Mouse (Mus musculus) urinary bladder, adult 2 months (tissue): Measurements from ENCODE around the gene Olfr159. TPM values are rescaled to one million over a fixed set of nuclear protein-coding genes. Genes with fewer than 3 reads are reported as not detected.

Experiments
- DNase-seq: peaks from one replicate; pipeline ENCODE4 v3.0.0; 2022; ENCODE audit warnings: low spot score
- polyA plus RNA-seq: library from polyadenylated mRNA; depleted of rRNA; stranded (reverse); fragments of >200 nt; gene quantifications from 2 replicates; pipeline ENCODE4 v1.2.3, GENCODE M21; 2012; rRNA removed

The Olfr159 gene
- polyA plus RNA-seq, 1 experiment: not detected

DNA sequence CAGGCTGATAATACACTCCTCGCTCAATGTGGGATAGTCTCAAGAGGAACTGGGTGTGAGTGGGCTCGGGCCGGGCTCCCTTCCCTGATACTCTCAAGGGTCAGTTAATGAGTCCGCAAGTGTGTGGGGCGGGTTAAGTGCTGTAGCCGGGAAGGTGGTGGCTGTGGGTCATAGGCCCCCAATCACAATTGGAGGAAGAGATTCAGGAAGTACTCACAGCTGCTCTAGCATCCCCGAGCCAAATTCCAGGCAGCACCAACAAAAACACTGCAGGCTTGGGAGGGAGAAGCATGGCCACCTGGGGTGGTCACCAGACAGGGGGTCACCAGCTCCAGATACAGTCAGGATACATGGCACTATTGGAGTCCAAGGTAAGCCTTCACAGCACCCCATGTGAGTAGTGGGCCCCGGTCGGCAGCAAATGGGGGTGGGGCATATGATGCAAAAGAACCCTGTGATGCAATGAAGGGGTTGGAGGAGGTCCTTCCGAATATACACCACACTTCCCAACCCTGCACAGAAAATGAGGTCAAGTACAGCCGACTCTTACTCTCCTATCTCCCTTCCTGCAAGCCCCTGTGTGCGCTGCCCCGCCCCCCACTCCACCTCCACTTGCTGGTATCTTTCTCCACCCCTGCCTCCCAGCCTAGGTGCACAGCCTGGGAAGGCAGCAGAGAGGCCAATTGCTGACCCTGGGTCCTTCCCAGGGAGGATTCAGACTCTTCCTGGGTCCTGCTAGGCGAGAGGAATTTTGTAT is 40.8 kb downstream of the Olfr159 start, which contains the start of gene Spaar:
Gene Spaar (plus strand): TSS at position 241 of the 757 bp plus-strand sequence.
- DNase-seq: no peak

DNA sequence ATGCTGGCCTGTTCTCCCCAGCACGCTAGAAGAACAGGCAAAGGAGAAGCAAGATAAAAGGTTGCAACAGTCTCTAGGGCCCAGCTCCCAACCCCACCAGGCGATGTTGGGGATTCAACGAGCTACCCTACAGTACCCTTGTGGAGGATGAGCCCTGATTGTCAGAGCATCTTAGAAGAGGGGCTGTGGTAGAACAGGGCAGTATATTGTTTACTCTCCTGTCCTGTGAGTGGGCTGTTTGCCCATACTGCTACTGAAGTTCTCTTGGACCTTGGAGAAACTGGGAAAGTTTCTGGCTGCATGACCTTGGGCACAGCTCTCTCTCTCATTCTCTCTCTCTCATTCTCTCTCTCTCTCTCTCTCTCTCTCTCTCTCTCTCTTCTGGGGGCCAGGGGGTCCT is 41.7 kb downstream of the Olfr159 start:
- DNase-seq: no peak

DNA sequence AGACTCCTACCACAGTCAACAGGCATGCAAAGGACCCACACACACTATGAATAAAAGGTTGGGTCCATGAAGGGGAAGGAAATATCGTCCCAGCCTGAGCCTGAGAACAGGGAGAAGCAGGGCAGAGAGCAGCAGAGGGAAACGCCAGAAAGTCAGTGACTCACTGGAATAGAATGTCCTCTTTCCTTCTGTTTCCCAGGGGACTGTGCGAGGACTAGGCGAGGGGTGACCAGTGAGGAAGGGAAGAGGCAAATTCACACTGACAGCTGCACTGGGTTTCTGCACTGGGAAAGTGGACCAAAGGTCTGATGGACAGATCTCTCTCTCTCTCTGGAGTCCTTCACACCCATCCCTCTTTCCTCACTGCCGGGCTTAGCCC is 42.2 kb downstream of the Olfr159 start:
- no peak for DNase-seq

DNA sequence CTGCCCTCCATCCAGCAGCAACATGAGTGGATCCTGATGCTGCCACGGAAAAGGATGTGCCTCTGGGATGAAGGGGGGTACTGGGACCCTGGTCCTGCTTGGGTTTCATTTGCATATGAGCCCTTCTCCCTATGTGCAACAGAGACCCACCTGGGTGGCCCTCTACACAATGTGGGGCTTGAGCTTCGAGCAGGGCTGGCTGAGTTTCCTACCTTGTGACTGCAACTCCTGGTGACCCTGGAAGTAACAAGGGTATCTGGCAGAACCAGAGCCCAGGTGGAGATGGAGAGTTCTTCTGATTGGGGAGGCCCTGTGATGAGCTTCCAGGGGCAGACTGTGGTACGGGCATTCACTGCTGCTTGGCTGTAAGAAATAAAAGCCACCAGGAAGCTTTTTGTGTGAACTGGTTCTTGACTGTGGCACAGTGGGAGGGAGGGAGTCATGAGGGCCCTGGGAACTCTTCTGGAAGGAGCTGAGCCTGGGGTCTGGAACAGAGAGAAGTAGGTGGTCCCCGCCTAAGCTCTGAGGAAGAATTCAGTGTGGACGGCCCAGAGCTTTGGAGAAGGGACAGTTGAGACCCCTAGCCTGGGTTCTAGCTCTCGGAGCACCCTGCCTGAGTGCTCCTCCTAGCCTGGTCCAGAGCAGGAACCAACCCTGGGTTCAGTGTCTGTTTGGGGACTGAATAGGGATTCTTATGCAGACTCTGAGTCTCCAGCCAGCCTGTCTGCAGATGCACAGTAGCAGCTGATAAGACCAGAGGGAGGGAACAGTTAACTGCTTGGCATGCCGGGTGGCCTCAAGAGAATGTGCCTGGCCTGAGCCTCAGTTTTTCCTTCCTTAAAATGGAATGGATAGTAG is 42.9 kb downstream of the Olfr159 start:
- DNase-seq: no peak

DNA sequence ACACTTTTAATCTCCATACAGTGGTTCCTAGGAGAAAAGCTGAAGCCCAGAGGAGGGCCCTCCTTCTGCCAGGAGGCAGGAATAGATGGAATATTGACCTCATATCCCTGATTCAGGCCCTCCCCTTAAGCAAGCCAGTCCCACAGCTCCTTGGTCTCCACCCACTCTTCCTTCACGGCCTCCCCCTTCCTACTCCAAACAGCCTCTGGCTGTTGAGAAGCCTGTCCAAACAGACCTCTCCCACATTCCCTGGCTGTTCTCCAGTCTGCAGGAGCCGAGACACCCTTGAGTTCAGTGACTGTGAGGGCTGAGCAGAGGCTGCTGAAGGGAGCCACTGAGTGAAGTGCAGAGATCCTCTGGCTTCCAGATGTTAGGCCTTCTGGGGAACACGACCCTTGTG is 43.8 kb downstream of the Olfr159 start, which contains the start of gene Hrct1:
Gene Hrct1 (plus strand): TSS at position 194 of the 400 bp plus-strand sequence.
- no peak for DNase-seq

DNA sequence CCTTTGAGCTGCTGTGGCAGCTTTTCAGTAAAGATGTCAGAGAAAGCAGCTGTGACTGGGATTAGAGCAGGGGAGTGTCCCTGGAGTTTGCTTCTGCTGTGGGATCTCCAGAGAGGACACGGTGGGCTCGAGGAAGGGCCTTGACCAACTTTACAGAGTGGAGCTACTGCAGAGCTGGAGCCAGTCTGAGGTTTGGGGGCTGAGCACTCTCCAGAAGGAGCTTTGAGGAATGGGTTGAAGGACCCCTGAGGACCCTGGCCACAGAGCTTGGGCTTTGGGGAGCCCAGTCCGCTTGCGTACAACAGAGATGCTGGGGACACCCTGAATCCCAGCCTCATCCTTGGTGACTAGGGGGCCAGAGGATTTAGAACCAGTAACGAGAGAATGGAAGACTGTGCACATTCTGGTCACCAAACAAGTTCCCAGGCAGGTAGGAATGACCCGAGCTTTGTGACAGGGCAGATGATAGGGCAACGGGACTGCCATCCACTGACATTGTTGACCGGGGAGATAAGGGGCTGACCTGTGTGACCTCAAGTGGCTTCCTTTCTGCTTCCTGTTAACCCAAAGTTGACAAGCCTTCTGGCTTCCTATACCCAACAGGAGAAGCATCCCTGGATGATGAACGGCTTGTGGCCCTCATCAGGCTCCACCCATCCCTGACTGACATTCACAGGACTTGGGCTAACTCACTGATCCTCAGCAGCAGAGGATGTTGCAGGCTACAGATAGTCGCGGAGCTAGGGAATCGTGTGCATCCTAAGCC is 44.4 kb downstream of the Olfr159 start:
- no peak for DNase-seq

DNA sequence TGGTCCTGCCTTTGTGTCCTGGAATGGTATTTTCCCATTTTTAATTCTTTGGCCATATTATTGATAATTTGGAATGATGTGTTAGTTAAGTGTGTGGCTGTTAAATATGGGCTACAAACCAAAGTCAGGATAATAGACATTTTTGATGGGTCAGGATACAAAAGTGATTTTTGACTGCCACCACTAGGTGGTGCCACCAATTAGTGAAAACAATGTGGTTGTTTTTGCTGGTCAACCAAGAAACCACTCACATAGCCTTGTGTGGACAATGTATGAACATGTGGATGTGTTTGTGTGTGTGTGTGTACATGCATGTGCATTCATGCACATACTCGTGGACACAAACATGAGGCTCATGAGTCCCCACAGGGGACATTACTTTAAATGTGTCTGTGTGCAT is 46.0 kb downstream of the Olfr159 start:
- no peak for DNase-seq

DNA sequence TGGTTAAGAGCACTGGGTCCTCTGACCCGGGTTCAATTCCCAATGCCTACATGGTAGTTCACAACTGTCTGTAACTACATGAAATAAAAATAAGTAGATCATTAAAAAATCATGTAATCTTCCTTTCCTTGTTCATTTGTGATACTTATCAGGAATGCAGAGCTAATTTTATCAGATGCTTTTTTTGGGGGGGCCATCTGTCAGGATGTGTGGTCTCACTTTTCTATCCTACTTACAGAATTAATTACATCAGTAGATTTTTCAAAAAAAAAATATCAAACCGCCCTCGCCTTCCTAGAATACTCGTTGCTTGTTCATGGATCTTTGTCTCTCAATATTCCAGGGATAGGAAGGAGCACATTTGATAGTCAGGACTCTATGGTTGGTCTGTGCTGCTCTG is 48.6 kb downstream of the Olfr159 start:
- DNase-seq: no peak

DNA sequence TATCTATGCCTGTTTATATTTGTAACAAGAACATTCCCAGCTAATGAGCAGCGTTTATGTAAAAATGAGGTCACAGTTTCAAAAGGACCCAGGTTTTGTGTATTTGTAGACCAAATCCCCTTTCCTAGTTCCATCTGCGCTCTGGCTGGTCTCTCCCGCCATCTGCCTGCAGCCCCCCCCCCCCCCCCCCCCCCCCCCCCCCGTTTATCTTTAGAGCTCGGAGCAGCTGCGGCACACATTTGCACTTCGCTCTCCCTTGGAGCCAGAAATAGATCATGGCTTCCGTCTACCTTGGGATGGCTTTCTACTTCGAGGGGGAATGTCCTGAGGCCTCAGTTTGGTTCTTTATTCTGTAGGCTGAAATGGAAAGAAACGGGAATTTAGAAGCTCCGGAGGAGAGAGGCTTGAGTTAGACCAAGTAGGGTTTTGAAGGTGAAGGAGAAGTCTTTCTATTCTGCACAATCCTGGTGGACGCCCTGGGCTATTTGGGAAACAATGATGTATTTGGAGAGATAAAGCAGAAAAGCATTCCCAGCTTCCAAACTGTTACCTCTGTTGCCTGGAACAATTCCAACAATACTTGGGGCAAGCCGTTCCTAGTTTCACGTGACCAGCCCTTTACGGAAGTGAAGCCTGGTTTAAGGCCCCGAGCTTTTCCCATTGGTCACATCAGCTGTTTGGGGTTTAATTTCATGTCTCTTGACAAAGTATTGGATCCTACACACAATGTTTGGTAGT is 50.1 kb downstream of the Olfr159 start:
- no peak for DNase-seq

Other genes with a start within 250 kb of the Olfr159 start
- gene Tpm2, start 247.2 kb downstream of the Olfr159 start, polyA plus RNA-seq: 3,808 and 5,340 TPM in 2 replicates
- gene Creb3, start 208.7 kb downstream of the Olfr159 start, polyA plus RNA-seq: 57.7 and 77.0 TPM in 2 replicates
- 124 and 153 TPM in 2 replicates for gene Tln1, start 208.3 kb downstream of the Olfr159 start, polyA plus RNA-seq
- gene Rgp1, start 192.3 kb downstream of the Olfr159 start, polyA plus RNA-seq: 34.9 and 35.1 TPM in 2 replicates
- gene Gba2, start 192.1 kb downstream of the Olfr159 start, polyA plus RNA-seq: 15.1 and 16.8 TPM in 2 replicates
- 0.44 TPM in 1 of 2 replicates, not detected in the other for gene Msmp, start 186.5 kb downstream of the Olfr159 start, polyA plus RNA-seq
- gene Npr2, start 139.1 kb downstream of the Olfr159 start, polyA plus RNA-seq: 54.7 and 69.7 TPM in 2 replicates
- gene Spag8, start 117.4 kb downstream of the Olfr159 start, polyA plus RNA-seq: 1.0 and 1.3 TPM in 2 replicates
- 107 and 112 TPM in 2 replicates for gene Hint2, start 114.5 kb downstream of the Olfr159 start, polyA plus RNA-seq
- gene Tmem8b, start 102.0 kb downstream of the Olfr159 start, polyA plus RNA-seq: 8.3 and 12.6 TPM in 2 replicates
- gene Fam221b, start 101.9 kb downstream of the Olfr159 start, polyA plus RNA-seq: 0.41 and 0.51 TPM in 2 replicates
- gene Olfr70, start 70.2 kb downstream of the Olfr159 start, polyA plus RNA-seq: not detected in 2 replicates
- not detected in 2 replicates for gene Olfr71, start 60.8 kb downstream of the Olfr159 start, polyA plus RNA-seq
- 5.2 and 7.8 TPM in 2 replicates for gene Hrct1, start 43.8 kb downstream of the Olfr159 start, polyA plus RNA-seq
- 1.2 and 1.6 TPM in 2 replicates for gene Spaar, start 41.0 kb downstream of the Olfr159 start, polyA plus RNA-seq
- gene Olfr156, start 52.9 kb upstream of the Olfr159 start, polyA plus RNA-seq: not detected in 2 replicates
- gene Olfr157, start 69.2 kb upstream of the Olfr159 start, polyA plus RNA-seq: not detected in 2 replicates
- not detected in 2 replicates for gene Olfr155, start 80.6 kb upstream of the Olfr159 start, polyA plus RNA-seq
- 25.8 and 26.0 TPM in 2 replicates for gene Reck, start 104.5 kb upstream of the Olfr159 start, polyA plus RNA-seq
- gene Glipr2, start 186.4 kb upstream of the Olfr159 start, polyA plus RNA-seq: 24.2 and 24.7 TPM in 2 replicates
- gene Ccin, start 212.5 kb upstream of the Olfr159 start, polyA plus RNA-seq: 0.04 and 0.07 TPM in 2 replicates
- gene Clta, start 233.4 kb upstream of the Olfr159 start, polyA plus RNA-seq: 300 and 319 TPM in 2 replicates